Mouse (Mus musculus): ENCODE measurements around the gene Idh3b.

GRCm38 (mm10) chr2:130280224-130280623, 4.1 kb downstream of the Idh3b start:
- no peak for TF ChIP-seq TAL1 (IDR thresholded peaks at IDR 0.05; ENCODE audit: low read length)
- TF ChIP-seq GATA1 (IDR thresholded peaks at IDR 0.05; ENCODE audit: low read length) = no peak

Data from erythroblast, embryonic 14.5 days (primary cell).